Mouse (Mus musculus) ES-Bruce4 (cell line): ENCODE data around the gene Zswim4. TPM values are rescaled to one million over a fixed set of nuclear protein-coding genes. Genes with fewer than 3 reads are reported as not detected.

Source experiments
- H3K27ac ChIP-seq: 2 replicates; pipeline ENCODE4 v1.5.1; 2012; ENCODE audit warnings: low read length, inconsistent platforms; ENCODE audit not compliant: insufficient read depth
- H3K27me3 ChIP-seq: 2 replicates; pipeline ENCODE4 v1.6.1; 2012; ENCODE audit warnings: mild to moderate bottlenecking, low read length, inconsistent platforms; ENCODE audit not compliant: control insufficient read depth, poor library complexity, insufficient read depth, severe bottlenecking
- H3K36me3 ChIP-seq: 2 replicates; pipeline ENCODE4 v1.6.1; 2012; ENCODE audit warnings: inconsistent platforms, mild to moderate bottlenecking, low read length, moderate library complexity; ENCODE audit not compliant: control insufficient read depth, poor library complexity, insufficient read depth, severe bottlenecking
- H3K4me1 ChIP-seq: one replicate; pipeline ENCODE4 v1.8.1; 2011; ENCODE audit warnings: low read length; ENCODE audit not compliant: control insufficient read depth, insufficient read depth
- H3K4me3 ChIP-seq: 2 replicates; pipeline ENCODE4 v1.5.1; 2011; ENCODE audit warnings: low read depth, mild to moderate bottlenecking, low read length
- H3K9ac ChIP-seq: 2 replicates; pipeline ENCODE4 v1.6.1; 2012; ENCODE audit warnings: low read depth, mild to moderate bottlenecking, inconsistent platforms; ENCODE audit not compliant: poor library complexity, severe bottlenecking
- H3K9me3 ChIP-seq: replicated peaks from 2 replicates; pipeline ENCODE4 v1.6.1; 2012; ENCODE audit warnings: mild to moderate bottlenecking, low read length, inconsistent platforms; ENCODE audit not compliant: control insufficient read depth, poor library complexity, insufficient read depth, severe bottlenecking
- CTCF ChIP-seq: IDR thresholded peaks from one replicate; pipeline ENCODE4 v1.8.1; 2011; ENCODE audit warnings: low read depth, low read length
- EP300 ChIP-seq: IDR thresholded peaks from 2 replicates; pipeline ENCODE4 v1.6.1; 2011; ENCODE audit warnings: low read depth, low read length; ENCODE audit not compliant: insufficient read depth
- POLR2A ChIP-seq: IDR thresholded peaks from one replicate; pipeline ENCODE4 v1.8.1; 2011; ENCODE audit warnings: low read length; ENCODE audit not compliant: insufficient read depth
- polyA plus RNA-seq: library from polyadenylated mRNA; stranded (reverse); fragments of >200 nt; gene quantifications from 2 replicates; pipeline ENCODE4 v1.2.4, GENCODE M21; 2011; ENCODE audit warnings: low read depth; ENCODE audit not compliant: missing spikeins, insufficient read depth, insufficient read length

The Zswim4 gene
- polyA plus RNA-seq, 1 experiment, result 14.8 TPM

DNA sequence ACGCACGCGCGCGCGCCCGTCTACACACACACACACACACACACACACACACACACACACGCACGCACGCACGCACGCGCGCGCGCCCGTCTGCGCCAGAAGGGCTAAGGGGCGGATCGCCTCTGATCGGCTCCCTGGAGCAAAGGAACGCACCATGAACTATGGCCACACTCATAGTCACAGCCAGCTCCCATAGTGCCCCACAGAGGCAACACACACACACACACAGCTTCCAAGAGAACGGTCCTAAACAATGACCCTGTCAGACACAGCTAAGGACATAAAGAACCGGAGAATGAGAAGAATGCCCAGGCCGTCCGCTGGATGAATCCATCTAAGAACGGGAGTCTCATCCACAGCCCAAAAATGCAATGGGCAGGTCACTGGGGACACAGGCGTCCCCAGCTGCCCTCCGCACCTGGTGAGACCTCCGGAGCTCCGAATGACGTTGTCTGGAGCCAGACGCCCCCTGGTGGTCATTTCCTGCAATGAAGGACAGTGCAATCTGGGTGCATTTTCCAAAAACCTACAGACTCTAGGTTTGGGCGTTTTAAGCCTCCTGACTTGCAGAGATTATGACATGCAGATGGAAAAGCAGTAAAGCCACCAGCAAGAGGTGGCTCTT, 26.6 kb downstream of the Zswim4 start:
- Histone ChIP-seq H3K4me1 (no peaks in the 10 kb centered on the region), H3K27me3 (no peaks in the 10 kb centered on the region), H3K9me3 (no peaks in the 10 kb centered on the region), H3K27ac (peak overlapping the region; percentile 42), H3K9ac (peak overlapping the region; percentile 57), H3K4me3 (peak overlapping the region; percentile 55), H3K36me3 (peaks cover 29% of the 10 kb centered on the region)
- peak; percentile 83 for TF ChIP-seq CTCF
- TF ChIP-seq EP300, result 0 out of 2 replicates have a peak, but pooled peaks have one; percentile 18
- no peak for TF ChIP-seq POLR2A

DNA sequence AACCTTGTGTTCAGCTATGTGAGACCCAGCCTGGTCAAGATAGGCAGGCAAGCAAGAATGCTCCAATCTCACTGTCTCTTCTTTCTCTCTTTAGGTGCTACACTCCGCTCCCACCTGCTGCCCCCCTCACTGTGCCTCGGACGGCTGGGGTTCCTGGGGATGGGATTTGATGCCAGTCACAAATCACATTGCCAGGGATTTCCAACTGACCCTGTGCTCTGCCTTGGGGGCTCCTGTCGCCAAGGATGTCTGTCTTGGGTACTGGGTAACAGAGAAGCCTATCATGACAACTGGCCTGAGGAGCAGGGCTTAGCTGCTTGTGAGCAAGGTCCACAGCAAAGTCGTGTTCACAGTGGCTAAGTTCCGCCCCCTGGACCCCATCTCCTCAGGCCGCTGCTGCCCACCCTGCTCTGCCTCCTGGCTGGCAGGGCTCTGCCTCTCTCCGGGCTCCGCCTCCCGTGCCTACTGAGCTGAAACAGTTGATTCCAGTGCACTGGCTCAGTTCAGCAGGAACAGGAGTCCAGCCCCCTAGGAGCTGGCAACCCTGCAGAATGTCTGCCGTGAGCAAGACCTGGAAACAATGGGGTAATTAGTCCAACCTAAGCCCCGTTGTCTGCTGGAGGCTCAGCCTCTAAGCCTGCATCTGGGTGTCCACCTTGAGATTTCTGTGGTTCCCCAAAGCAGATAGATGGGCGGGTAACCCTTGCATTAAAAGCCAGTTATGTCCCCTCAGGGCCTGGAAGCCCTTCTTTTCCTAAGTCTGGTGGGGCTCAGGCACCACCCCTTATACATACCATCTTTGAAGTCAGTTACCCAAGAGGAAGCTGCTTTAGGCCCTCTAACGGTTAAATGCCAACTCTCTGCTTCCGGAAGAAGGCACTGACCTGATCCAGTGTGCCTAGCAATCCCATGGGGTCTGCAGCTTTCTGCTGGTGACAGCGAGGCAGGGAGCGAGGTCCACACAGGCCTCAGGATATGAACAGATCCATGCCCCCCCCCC, 28.2 kb downstream of the Zswim4 start:
- Histone ChIP-seq H3K27ac (peak overlapping the region; percentile 5; the same call in 1 of the 2 replicates), H3K27me3 (no peaks in the 10 kb centered on the region), H3K9me3 (no peaks in the 10 kb centered on the region), H3K4me3 (no peak overlapping the region), H3K4me1 (no peaks in the 10 kb centered on the region), H3K9ac (no peak overlapping the region), H3K36me3 (peaks cover 26% of the 10 kb centered on the region)
- no peak for TF ChIP-seq CTCF
- TF ChIP-seq POLR2A, result no peak
- TF ChIP-seq EP300, result no peak

DNA sequence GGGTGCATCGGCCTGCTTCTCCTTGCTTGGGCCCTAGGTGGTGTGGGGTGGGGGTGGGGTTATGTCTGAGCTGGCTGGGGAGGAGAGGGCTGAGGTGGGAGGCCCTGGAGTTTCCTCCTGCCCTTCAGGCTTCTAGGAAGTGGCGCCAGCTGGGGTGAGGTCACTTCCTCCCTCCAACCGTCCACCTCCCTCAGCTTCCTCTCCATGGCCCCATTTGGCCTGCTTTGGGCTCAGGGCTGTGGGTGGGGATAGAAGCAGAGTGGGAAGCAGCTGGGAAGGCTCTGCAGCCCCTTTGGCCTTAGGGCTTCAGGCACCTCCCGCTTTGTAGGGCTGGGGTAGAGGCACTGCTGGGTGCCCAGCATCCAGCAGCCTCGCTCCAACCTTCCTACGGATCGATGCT, 29.0 kb downstream of the Zswim4 start:
- Histone ChIP-seq H3K27me3 (no peaks in the 10 kb centered on the region), H3K9me3 (no peaks in the 10 kb centered on the region), H3K4me1 (no peaks in the 10 kb centered on the region), H3K36me3 (peaks cover 24% of the 10 kb centered on the region), H3K9ac (no peak overlapping the region), H3K4me3 (no peak overlapping the region), H3K27ac (peak overlapping the region; percentile 5)
- TF ChIP-seq POLR2A (no peak), EP300 (no peak), CTCF (no peak)

DNA sequence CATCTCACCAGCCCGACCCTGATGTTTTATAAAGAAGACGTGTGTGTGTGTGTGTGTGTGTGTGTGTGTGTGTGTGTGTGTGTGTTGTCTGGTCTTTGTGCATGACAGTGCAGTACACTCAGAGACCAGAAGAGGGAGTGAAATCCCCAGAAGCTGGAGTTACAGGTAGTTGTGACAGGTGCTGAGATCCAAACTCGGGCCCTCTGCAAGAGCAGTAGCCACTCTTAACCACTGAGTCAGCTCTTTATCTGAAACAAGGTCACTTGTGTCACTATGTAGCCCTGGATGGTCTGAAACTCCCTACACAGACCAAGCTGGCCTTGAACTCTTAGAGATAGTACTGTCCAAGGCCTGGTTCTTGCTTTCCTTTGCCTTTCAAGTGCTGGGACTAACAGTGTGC, 30.2 kb downstream of the Zswim4 start:
- no peak for TF ChIP-seq POLR2A
- no peak for TF ChIP-seq EP300
- TF ChIP-seq CTCF, result no peak
- Histone ChIP-seq H3K4me3 (no peak overlapping the region), H3K36me3 (peaks cover 19% of the 10 kb centered on the region), H3K27ac (no peak overlapping the region), H3K4me1 (no peaks in the 10 kb centered on the region), H3K9me3 (no peaks in the 10 kb centered on the region), H3K27me3 (no peaks in the 10 kb centered on the region), H3K9ac (no peak overlapping the region)

DNA sequence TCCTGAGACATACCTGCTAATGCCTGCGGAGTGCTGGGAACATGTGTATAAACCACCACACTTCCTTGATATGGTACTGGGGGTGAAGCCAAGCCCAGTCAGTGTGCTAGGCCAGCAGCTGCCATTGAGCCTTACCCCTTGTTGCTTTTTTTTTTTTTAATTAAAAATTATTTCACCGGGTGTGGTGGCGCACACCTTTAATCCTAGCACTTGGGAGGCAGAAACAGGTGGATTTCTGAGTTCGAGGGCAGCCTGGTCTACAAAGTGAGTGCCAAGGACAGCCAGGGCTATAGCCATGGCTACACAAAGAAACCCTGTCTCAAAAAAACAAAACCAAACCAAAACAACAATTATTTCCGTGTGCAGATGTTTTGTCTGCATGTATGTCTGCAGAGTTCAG, 31.8 kb downstream of the Zswim4 start:
- H3K4me1 ChIP-seq, result no peaks in the 10 kb centered on the region
- H3K9ac ChIP-seq, result no peak overlapping the region
- no peak overlapping the region for H3K27ac ChIP-seq
- no peak overlapping the region for H3K4me3 ChIP-seq
- no peaks in the 10 kb centered on the region for H3K9me3 ChIP-seq
- H3K36me3 ChIP-seq, result peaks cover 11% of the 10 kb centered on the region
- TF ChIP-seq CTCF (no peak), POLR2A (no peak), EP300 (no peak)
- no peaks in the 10 kb centered on the region for H3K27me3 ChIP-seq
